Mouse (Mus musculus): ENCODE data around the gene Mapre1. TPM values are rescaled to one million over a fixed set of nuclear protein-coding genes. Genes with fewer than 3 reads are reported as not detected.
"Not testable (repeated sequence)": the region's sequence is repeated elsewhere in the genome, so short reads cannot be mapped to it uniquely, and the experiment has no call there.

The Mapre1 gene
- polyA plus RNA-seq, 1 experiment from 2014 or later, result 144 TPM

DNA sequence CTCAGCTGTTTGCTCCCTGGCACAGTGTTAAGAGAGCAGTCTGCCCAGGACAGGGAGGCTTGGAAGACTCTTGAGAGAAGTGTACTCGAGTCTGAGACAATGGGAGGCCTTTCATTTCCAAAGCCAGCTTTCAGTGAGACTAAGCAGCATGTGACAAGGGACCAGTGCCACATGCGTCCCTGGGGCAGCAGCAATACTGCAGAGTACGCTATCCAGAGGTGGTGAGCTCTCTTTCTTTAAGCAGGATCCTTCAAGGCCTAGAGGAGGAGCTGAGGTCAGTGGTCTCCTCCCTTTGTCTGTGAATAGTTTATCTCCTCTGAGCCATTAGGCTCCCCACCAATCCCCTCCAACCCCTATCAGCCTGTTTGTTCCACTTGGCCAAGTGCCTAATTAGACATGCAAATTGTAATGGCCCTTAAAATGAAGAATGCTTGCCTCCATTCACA is 28.4 kb upstream of the Mapre1 start:
- Histone ChIP-seq H3K4me2 (replicated peaks; ENCODE audit: low read depth) (no peak overlapping the region), H3K27ac (ENCODE audit: low read depth, low read length) (no peak overlapping the region), H3K4me3 (ENCODE audit: low read depth, low read length) (no peak overlapping the region), H3K4me1 (replicated peaks; ENCODE audit: control insufficient read depth, insufficient read depth, low read length) (no peaks in the 10 kb centered on the region), H3K9ac (ENCODE audit: low read depth, low read length) (no peak overlapping the region), H3K36me3 (ENCODE audit: control insufficient read depth, insufficient read depth) (no peaks in the 10 kb centered on the region), H3K27me3 (replicated peaks; ENCODE audit: control insufficient read depth, insufficient read depth, low read length) (no peaks in the 10 kb centered on the region), H3K9me3 (ENCODE audit: control insufficient read depth) (no peaks in the 10 kb centered on the region)
- TF ChIP-seq CTCF (IDR thresholded peaks at IDR 0.05; ENCODE audit: low read depth), result no peak
- no peak for ATAC-seq
- whole genome bisulfite sequencing, result 45% methylated on average over 3 of the region's 3 CpGs

DNA sequence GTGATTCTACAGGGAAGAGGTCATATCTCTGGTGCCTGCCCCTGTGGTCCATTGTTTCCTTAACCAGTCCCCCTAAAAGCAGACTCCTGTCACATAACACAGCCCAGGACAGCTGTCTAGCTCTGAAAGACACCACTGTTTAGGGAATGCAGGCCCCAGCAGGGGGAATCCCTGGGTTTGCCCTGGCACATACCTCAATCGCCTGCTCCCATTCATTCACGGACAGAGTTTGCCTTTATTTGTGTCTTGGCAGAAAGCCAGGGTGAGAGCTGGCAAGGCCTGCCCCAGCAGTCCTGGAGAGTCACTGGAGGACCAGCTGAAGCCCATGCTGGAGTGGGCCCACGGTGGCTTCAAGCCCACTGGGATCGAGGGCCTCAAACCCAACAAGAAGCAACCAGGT is 27.8 kb upstream of the Mapre1 start:
- no peak overlapping the region for H3K4me3 ChIP-seq (ENCODE audit: low read depth, low read length)
- H3K27ac ChIP-seq (ENCODE audit: low read depth, low read length), result no peak overlapping the region
- TF ChIP-seq CTCF (IDR thresholded peaks at IDR 0.05; ENCODE audit: low read depth), result no peak
- no peak overlapping the region for H3K4me2 ChIP-seq (replicated peaks; ENCODE audit: low read depth)
- 37% methylated on average over 4 of the region's 4 CpGs for WGBS
- no peaks in the 10 kb centered on the region for H3K36me3 ChIP-seq (ENCODE audit: control insufficient read depth, insufficient read depth)
- no peaks in the 10 kb centered on the region for H3K27me3 ChIP-seq (replicated peaks; ENCODE audit: control insufficient read depth, insufficient read depth, low read length)
- ATAC-seq, result no peak
- H3K4me1 ChIP-seq (replicated peaks; ENCODE audit: control insufficient read depth, insufficient read depth, low read length), result no peaks in the 10 kb centered on the region
- H3K9me3 ChIP-seq (ENCODE audit: control insufficient read depth), result no peaks in the 10 kb centered on the region
- no peak overlapping the region for H3K9ac ChIP-seq (ENCODE audit: low read depth, low read length)

DNA sequence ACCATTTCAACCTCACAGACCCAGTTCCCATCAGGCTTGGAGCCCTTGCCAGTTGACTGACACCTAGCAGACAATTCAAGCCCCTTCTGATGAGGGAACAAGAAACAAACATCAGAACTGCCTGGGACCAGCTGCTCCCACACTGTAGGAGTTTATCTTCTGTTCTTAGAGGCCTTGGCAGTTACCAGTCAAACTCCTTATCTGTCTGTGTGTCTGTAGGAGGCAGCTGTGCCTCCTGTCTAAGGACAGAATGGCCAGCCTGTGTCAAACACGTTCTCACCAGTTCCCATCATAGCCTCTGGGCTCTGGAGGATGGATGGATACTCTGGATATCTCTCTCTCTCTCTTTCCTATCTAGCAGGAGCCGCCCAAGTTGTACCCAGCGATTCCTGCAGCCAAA is 23.2 kb upstream of the Mapre1 start:
- 68% methylated on average over 3 of the region's 3 CpGs for WGBS
- H3K27ac ChIP-seq (ENCODE audit: low read depth, low read length); H3K4me1 ChIP-seq (replicated peaks; ENCODE audit: control insufficient read depth, insufficient read depth, low read length); ATAC-seq; H3K9me3 ChIP-seq (ENCODE audit: control insufficient read depth); H3K36me3 ChIP-seq (ENCODE audit: control insufficient read depth, insufficient read depth); H3K4me2 ChIP-seq (replicated peaks; ENCODE audit: low read depth); H3K4me3 ChIP-seq (ENCODE audit: low read depth, low read length); H3K27me3 ChIP-seq (replicated peaks; ENCODE audit: control insufficient read depth, insufficient read depth, low read length); H3K9ac ChIP-seq (ENCODE audit: low read depth, low read length): not testable (repeated sequence)

DNA sequence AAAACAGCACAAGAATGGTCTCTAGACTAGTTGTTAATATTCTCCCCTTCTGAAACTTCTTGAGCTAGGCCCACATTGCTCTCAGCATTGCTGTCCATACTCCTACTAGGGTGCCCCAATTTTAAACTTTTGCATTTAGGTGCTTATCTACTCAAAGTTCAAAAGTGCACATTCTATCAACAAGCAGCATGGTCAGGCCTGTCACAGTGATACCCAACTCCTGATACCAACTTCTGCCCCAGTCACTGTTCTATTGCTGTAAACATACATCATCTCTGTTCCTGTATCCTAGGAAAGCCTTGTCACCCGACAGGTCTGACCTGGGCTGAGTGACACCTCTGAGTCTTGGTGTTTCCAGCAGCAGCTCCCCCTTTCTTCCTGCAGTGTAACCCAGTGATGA is 18.0 kb upstream of the Mapre1 start:
- H3K9ac ChIP-seq (ENCODE audit: low read depth, low read length), result no peak overlapping the region
- no peak overlapping the region for H3K4me2 ChIP-seq (replicated peaks; ENCODE audit: low read depth)
- H3K27me3 ChIP-seq (replicated peaks; ENCODE audit: control insufficient read depth, insufficient read depth, low read length), result no peaks in the 10 kb centered on the region
- no peak overlapping the region for H3K4me3 ChIP-seq (ENCODE audit: low read depth, low read length)
- no peaks in the 10 kb centered on the region for H3K9me3 ChIP-seq (ENCODE audit: control insufficient read depth)
- ATAC-seq, result no peak
- H3K4me1 ChIP-seq (replicated peaks; ENCODE audit: control insufficient read depth, insufficient read depth, low read length), result no peaks in the 10 kb centered on the region
- no peak overlapping the region for H3K27ac ChIP-seq (ENCODE audit: low read depth, low read length)
- WGBS, result 62% methylated on average over 1 of the region's 1 CpGs
- no peak for TF ChIP-seq CTCF (IDR thresholded peaks at IDR 0.05; ENCODE audit: low read depth)
- H3K36me3 ChIP-seq (ENCODE audit: control insufficient read depth, insufficient read depth), result no peaks in the 10 kb centered on the region

DNA sequence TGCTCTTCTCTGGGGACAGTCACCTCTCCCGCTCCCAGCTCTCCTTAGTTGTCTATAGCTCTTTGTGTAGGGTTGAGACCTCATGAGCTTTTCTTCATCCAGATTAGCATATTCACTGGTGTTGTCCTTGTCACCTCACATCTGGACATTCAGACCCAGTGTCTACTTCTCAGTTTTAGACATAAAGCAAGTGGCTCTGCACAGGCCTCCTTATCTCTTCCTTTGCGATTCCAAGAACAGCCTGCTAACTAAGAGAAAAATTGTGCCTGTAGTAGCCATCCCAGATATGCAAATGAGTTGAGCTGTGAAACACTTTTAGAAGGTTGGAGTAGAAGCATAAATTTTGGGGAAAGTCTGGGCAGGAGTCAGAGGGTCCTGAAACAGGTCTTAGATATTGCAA is 16.6 kb upstream of the Mapre1 start:
- H3K4me3 ChIP-seq (ENCODE audit: low read depth, low read length), result no peak overlapping the region
- no peaks in the 10 kb centered on the region for H3K4me1 ChIP-seq (replicated peaks; ENCODE audit: control insufficient read depth, insufficient read depth, low read length)
- H3K36me3 ChIP-seq (ENCODE audit: control insufficient read depth, insufficient read depth), result no peaks in the 10 kb centered on the region
- ATAC-seq, result no peak
- H3K4me2 ChIP-seq (replicated peaks; ENCODE audit: low read depth), result no peak overlapping the region
- WGBS, result 91% methylated on average over 2 of the region's 2 CpGs
- H3K9me3 ChIP-seq (ENCODE audit: control insufficient read depth), result no peaks in the 10 kb centered on the region
- H3K27ac ChIP-seq (ENCODE audit: low read depth, low read length), result no peak overlapping the region
- H3K9ac ChIP-seq (ENCODE audit: low read depth, low read length), result no peak overlapping the region
- no peak for TF ChIP-seq CTCF (IDR thresholded peaks at IDR 0.05; ENCODE audit: low read depth)
- no peaks in the 10 kb centered on the region for H3K27me3 ChIP-seq (replicated peaks; ENCODE audit: control insufficient read depth, insufficient read depth, low read length)

DNA sequence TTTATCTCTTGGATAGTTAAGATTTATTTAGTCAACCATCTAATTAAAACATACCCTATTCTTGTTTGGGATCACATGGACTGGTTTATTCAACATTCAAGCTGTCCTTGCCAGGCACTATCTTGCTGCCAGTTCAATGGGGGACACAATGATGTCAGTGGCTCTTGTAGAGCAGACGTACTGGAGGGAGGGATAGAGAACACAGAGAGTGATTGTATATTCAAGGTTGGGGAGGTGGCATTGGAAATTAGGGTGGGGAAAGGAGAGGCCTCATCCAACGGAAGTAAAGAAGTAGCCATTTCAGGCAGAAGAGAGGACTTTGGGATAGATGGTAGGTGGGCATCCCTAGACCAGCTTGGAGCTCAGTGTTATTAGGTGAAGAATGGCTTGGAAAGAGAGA is 16.2 kb upstream of the Mapre1 start:
- no peak overlapping the region for H3K4me3 ChIP-seq (ENCODE audit: low read depth, low read length)
- no peaks in the 10 kb centered on the region for H3K4me1 ChIP-seq (replicated peaks; ENCODE audit: control insufficient read depth, insufficient read depth, low read length)
- no peak overlapping the region for H3K4me2 ChIP-seq (replicated peaks; ENCODE audit: low read depth)
- no peak for ATAC-seq
- no peaks in the 10 kb centered on the region for H3K27me3 ChIP-seq (replicated peaks; ENCODE audit: control insufficient read depth, insufficient read depth, low read length)
- H3K9me3 ChIP-seq (ENCODE audit: control insufficient read depth), result no peaks in the 10 kb centered on the region
- no peaks in the 10 kb centered on the region for H3K36me3 ChIP-seq (ENCODE audit: control insufficient read depth, insufficient read depth)
- no peak overlapping the region for H3K9ac ChIP-seq (ENCODE audit: low read depth, low read length)
- TF ChIP-seq CTCF (IDR thresholded peaks at IDR 0.05; ENCODE audit: low read depth), result no peak
- 81% methylated on average over 2 of the region's 2 CpGs for WGBS
- no peak overlapping the region for H3K27ac ChIP-seq (ENCODE audit: low read depth, low read length)

DNA sequence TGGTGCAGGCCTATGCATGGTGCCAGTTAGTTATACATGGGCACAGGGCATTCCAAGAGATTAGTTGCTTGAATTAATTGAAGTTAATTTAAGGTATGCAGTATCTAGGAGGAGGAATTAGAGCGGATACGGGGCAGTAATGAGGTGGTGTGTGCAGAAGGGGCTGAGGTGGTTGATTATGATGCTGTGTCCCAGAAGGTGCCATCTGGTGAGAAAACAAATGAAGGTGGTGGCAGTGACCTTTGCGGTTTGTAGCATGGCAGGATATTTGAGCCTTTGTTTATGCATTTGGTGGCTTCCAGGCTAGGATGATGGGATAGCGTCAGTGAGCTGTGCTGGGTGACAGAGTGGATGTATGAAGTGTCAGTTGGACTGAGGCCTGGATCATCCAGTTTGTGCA is 15.8 kb upstream of the Mapre1 start:
- no peak overlapping the region for H3K4me2 ChIP-seq (replicated peaks; ENCODE audit: low read depth)
- no peak for TF ChIP-seq CTCF (IDR thresholded peaks at IDR 0.05; ENCODE audit: low read depth)
- H3K9ac ChIP-seq (ENCODE audit: low read depth, low read length), result no peak overlapping the region
- no peaks in the 10 kb centered on the region for H3K27me3 ChIP-seq (replicated peaks; ENCODE audit: control insufficient read depth, insufficient read depth, low read length)
- no peaks in the 10 kb centered on the region for H3K36me3 ChIP-seq (ENCODE audit: control insufficient read depth, insufficient read depth)
- no peak overlapping the region for H3K27ac ChIP-seq (ENCODE audit: low read depth, low read length)
- H3K4me3 ChIP-seq (ENCODE audit: low read depth, low read length), result no peak overlapping the region
- no peaks in the 10 kb centered on the region for H3K4me1 ChIP-seq (replicated peaks; ENCODE audit: control insufficient read depth, insufficient read depth, low read length)
- H3K9me3 ChIP-seq (ENCODE audit: control insufficient read depth), result no peaks in the 10 kb centered on the region
- WGBS, result 89% methylated on average over 4 of the region's 4 CpGs
- no peak for ATAC-seq

Data from intestine, postnatal 0 days (tissue).